Mouse (Mus musculus): ENCODE data around the gene Fam47e. TPM values are rescaled to one million over a fixed set of nuclear protein-coding genes. Genes with fewer than 3 reads are reported as not detected.

Gene Fam47e
- not detected for total RNA-seq (2023)

GRCm38 (mm10) chr5:92554891-92555511 lies at the start of gene Fam47e:
TSS of gene Fam47e (plus strand) at chr5:92555069.

GRCm38 (mm10) chr5:92506733-92507132 lies 48.1 kb upstream of the Fam47e start, which contains the start of gene Scarb2:
TSS of gene Scarb2 (minus strand) at chr5:92506833.

GRCm38 (mm10) chr5:92602691-92603690 lies 48.1 kb downstream of the Fam47e start, which contains the start of gene Stbd1:
TSS of gene Stbd1 (plus strand) at chr5:92603041.

Other genes starting within 250 kb of the Fam47e start
- 83.2 TPM for gene Sdad1, start 244.6 kb upstream of the Fam47e start, total RNA-seq (2023)
- 2.4 TPM for gene Cxcl9, start 227.0 kb upstream of the Fam47e start, total RNA-seq (2023)
- gene Art3, start 223.2 kb upstream of the Fam47e start, total RNA-seq (2023) = 2.4 TPM
- 0.70 TPM for gene Cxcl10, start 206.2 kb upstream of the Fam47e start, total RNA-seq (2023)
- gene Nup54, start 119.8 kb upstream of the Fam47e start, total RNA-seq (2023) = 49.2 TPM
- gene Scarb2, start 48.2 kb upstream of the Fam47e start, total RNA-seq (2023) = 35.9 TPM
- not detected for gene Stbd1, start 48.0 kb downstream of the Fam47e start, total RNA-seq (2023)
- gene Ccdc158, start 120.2 kb downstream of the Fam47e start, total RNA-seq (2023) = not detected
- gene Shroom3, start 128.4 kb downstream of the Fam47e start, total RNA-seq (2023) = not detected